Mouse (Mus musculus): ENCODE data around the gene Grk6.

Grk6 gene

GRCm38 (mm10) chr13:55465830-55466440 is 21.1 kb downstream of the Grk6 start:
- DNase-seq = no peak

- DNase-seq = no peak
Observed at GRCm38 (mm10) chr13:55468851-55469560, 24.1 kb downstream of the Grk6 start.

DNA sequence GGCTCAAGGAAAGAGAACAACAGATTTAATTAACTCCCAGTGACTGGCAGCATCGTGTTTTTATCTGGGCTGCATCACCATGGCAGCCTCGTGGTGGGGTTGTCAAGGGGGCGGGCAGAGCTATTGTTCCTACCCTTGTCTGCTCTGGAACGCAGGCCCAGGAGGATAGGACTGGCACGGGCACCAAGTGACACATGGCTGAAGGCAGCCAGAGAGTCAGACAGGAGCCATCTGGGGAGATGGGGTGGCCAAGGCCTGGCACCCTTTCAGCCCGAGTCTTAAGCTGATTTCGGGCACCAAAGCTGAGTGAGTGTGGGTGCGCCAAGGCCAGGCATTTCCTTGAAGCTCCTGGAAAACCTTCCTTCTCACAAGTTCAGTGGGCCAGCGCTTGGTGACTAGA is 25.5 kb downstream of the Grk6 start:
- peak; percentile 84 for DNase-seq

DNA sequence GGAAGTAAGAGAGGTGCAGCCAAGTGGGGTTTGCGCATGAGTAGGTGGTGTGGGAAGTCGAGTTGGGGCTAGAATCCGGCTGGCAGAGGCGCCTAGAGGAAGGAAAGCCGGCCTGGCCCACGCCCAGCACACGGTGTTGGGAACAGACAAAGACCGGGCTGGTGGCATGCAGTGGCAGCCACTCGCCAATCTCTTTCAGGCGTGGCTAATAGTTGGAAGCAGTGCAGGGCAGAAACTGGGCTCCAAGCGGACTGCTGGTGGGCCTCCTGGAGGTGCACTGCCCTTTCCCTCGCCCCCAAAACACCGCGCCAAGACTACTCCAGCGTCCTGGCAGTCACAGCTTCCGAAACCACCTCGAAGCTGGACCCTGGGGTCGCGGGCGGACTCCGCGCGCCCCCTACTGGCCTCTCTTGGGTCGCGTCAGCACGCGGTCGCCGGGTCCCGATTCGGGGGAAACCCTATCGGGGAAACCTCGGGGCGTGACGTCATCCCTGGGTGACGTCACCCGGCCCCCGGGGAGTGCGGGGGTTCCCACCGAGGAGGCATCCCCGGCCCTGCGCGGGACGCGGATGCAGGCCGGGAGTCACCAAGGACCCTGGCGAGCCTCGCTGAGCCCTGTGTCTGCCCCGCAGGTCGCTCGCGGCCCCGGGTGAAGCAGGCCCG is 26.4 kb downstream of the Grk6 start:
- peak; percentile 83 for DNase-seq

GRCm38 (mm10) chr13:55471819-55472131 is 26.9 kb downstream of the Grk6 start:
- DNase-seq = no peak

DNA sequence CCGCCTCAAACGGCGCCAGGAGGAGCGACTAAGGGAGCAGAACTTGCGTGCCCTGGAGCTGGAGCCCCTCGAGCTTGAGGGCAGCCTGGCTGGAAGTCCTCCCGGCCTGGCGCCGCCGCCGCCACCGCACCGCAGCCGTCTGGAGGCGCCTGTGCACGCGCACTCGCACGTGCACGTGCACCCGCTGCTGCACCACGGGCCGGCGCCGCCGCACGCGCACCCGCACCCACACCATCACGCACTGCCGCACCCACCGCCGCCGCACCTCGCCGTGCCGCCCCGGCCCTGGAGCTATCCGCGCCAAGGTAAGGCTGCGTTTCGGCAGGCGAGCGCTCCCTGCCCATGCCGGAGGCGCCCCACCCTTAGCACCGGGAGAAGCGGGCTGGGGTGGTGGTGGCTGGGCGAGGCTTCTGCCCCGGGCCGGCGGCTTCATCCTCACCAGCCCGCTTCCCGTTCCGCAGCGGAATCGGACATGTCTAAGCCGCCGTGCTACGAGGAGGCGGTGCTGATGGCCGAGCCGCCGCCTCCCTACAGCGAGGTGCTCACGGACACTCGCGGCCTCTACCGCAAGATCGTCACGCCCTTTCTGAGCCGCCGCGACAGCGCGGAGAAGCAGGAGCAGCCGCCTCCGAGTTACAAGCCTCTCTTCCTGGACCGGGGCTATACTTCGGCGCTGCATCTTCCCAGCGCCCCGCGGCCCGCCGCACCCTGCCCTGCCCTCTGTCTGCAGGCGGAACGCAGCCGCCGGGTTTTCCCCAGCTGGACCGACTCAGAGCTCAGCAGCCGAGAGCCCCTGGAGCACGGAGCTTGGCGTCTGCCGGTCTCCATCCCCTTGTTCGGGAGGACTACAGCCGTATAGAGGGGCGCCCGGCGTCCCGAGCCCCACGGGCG is 27.5 kb downstream of the Grk6 start:
- peak; percentile 65 for DNase-seq

- no peak for DNase-seq
Observed at GRCm38 (mm10) chr13:55473076-55473831, 28.4 kb downstream of the Grk6 start.

DNA sequence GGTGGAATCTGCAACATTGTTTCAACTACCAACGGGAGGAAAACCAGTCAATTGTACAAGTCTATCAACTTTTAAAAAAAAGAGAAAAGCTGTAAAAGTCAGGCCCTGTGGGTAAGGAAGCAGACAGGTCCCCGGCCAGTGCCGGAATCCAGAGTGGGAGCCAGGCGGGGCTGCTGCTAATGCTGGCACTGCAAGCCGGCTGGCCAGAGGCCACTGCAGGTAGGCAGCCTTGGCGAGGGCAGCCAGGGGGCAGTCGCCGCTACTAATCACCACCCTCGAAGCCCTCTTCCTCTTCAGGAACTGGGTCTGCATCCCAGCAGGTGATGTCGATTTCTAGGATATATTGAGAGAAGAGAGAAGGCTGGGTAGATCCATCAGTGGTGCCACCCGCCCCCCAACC is 29.1 kb downstream of the Grk6 start:
- DNase-seq = no peak

GRCm38 (mm10) chr13:55474621-55475069 is 29.8 kb downstream of the Grk6 start:
- no peak for DNase-seq

DNA sequence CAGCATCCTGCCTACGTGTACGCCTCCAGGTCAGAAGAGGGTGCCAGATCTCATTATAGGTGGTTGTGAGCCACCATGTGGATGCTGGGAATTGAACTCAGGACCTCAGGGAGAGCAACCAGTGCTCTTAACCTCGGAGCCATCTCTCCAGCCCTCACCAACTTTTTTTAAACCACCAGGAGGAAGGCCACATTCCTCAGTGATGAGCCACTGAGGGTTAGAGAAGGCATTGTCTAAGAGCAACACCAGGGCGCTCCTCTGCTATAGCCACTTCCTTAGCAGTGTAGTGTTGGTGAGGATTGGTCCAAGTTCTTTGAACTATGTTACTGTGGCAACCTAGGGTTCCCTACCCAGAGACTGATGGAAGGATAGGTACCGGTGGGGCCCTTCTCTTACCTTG is 30.9 kb downstream of the Grk6 start:
- DNase-seq = no peak

- DNase-seq = no peak
Observed at GRCm38 (mm10) chr13:55476256-55476655, 31.4 kb downstream of the Grk6 start.

- DNase-seq = no peak
Observed at GRCm38 (mm10) chr13:55477492-55477891, 32.6 kb downstream of the Grk6 start.

GRCm38 (mm10) chr13:55478036-55478435 is 33.2 kb downstream of the Grk6 start:
- DNase-seq = no peak

- no peak for DNase-seq
Observed at GRCm38 (mm10) chr13:55479008-55479407, 34.1 kb downstream of the Grk6 start.

DNA sequence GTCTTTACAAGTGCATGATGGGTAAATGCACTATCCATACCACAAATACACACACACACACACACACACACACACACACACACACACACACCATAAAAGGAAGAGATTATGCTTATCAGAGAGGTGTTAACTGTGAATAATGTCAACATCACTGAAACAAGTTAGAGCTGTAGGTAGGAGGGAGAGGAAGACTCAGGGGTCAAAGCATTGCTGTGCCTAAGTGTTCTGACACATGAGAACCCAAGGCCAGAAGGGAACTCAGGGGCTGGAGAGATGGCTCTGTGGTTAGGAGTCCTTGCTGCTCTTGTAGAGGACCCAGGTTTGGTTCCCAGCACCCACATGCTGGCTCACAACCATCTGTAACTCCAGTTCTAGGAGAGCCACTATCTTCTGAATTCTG is 35.1 kb downstream of the Grk6 start:
- DNase-seq = no peak

- DNase-seq = no peak
Observed at GRCm38 (mm10) chr13:55482542-55482941, 37.7 kb downstream of the Grk6 start.

GRCm38 (mm10) chr13:55483071-55483470 is 38.2 kb downstream of the Grk6 start:
- no peak for DNase-seq

- DNase-seq = no peak
Observed at GRCm38 (mm10) chr13:55483593-55483992, 38.7 kb downstream of the Grk6 start.

- no peak for DNase-seq
Observed at GRCm38 (mm10) chr13:55484520-55485088, 39.7 kb downstream of the Grk6 start.

- DNase-seq = no peak
Observed at GRCm38 (mm10) chr13:55486029-55486794, 41.3 kb downstream of the Grk6 start.

DNA sequence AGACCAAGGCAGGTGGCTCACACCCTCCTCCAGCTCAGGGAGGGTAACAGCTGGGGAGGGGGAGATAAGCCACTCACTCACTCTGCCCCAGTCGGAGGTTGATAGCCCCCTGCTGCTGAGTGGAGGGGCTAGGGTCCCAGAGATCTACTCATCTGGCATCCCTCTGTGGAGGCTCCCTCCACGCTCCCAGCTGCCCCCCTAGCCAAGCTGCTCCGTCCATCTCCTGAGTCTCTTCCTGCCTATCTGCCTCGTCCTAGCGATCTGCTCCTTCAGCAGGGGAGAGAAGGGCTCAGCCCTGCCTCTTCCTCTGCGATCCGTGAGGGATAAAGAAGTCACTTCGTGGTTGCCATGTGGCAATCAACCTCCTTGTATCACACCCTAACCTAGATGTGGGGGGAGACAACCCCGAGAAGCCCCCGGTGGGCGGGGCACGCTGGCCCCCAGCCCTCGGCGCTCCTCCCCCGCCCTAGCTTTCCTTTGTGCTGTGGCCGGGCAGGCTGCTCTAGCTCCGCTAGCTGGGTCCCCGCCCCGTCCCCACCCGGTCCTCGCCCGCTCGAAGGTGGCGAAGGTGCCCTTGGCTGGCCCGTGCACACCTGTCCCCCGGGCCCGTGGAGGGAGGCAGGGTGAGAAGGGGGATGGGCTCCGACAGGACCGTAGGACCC is 42.2 kb downstream of the Grk6 start:
- DNase-seq = no peak
